Mouse (Mus musculus) cerebellum, adult 8-10 months (tissue): ENCODE results near the gene Btnl9.
A peak's percentile ranks its signal among the peaks of the same experiment; 100 is the strongest.
"Not testable (repeated sequence)": the region's sequence is repeated elsewhere in the genome, so short reads cannot be mapped to it uniquely, and the experiment has no call there.

Experiments used
- DNase-seq: peaks from one replicate; pipeline ENCODE4 v3.0.0; 2022

Gene Btnl9

GRCm38 (mm10) chr11:49186955-49187488 is at the start of gene Btnl9:
Gene Btnl9, minus strand, starts transcription at chr11:49187159.
- DNase-seq = no peak

- no peak for DNase-seq
Observed at GRCm38 (mm10) chr11:49235459-49236207, 48.7 kb upstream of the Btnl9 start.

DNA sequence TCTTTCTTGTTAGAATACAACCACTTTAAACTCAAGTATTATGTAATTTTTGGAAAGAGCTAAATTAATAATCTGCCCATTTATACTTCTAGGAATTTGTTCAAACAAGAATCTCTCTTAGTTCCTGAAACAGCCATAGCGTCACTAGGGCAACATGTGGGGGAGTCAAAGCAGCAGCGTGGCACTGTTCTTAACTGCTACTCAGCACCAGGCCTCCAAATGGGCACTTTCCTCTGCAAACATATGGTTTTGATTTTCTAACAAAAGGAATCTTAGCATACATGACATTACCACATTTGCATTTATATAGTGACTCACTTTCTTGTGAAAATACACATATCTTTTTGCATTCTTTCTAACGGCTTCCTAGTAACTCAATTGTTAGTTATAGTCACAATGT is 45.8 kb upstream of the Btnl9 start:
- no peak for DNase-seq

GRCm38 (mm10) chr11:49224455-49224854 is 37.5 kb upstream of the Btnl9 start:
- no peak for DNase-seq

DNA sequence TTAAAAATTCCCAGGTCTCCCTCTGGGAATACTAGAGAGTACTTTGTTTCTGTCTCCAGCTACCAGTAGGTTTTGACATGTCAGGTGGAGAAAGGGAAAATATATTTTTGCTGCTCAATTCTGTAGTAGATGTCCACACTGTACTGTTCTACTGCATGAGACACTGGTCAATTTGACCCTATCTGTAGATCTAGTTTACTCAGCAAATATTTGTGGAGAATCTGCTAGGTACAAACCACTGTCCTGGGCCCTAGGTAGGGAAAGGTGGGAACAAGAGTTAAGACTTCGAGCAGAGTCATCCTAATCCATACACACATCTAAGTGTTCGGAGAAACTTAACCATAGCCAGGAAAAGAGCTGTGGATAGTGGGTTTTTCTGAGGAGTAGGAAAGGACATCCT is 32.3 kb upstream of the Btnl9 start:
- DNase-seq = no peak

- DNase-seq = no peak
Observed at GRCm38 (mm10) chr11:49213505-49213904, 26.5 kb upstream of the Btnl9 start.

DNA sequence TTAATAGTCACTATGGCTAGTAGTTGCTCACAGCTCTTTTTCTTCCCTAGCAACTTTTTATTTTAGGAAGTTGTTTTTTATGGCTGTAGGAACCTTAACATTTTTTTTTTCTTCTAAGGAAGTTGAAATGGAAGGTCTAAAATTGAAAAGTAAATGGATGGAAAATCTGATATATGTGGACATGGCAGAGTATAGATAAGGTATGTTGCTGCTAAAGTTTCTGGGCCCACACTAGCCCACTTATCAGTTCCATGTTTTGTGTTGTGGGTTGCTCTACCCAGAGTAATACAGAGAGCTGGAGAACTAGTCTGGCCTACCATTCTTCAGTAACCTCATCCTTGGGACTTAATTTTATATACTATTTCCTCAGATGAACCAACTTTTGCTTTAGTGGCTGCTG is 25.6 kb upstream of the Btnl9 start:
- no peak for DNase-seq

- DNase-seq = no peak
Observed at GRCm38 (mm10) chr11:49207495-49207894, 20.5 kb upstream of the Btnl9 start.

- DNase-seq = no peak
Observed at GRCm38 (mm10) chr11:49205080-49205590, 18.2 kb upstream of the Btnl9 start.

DNA sequence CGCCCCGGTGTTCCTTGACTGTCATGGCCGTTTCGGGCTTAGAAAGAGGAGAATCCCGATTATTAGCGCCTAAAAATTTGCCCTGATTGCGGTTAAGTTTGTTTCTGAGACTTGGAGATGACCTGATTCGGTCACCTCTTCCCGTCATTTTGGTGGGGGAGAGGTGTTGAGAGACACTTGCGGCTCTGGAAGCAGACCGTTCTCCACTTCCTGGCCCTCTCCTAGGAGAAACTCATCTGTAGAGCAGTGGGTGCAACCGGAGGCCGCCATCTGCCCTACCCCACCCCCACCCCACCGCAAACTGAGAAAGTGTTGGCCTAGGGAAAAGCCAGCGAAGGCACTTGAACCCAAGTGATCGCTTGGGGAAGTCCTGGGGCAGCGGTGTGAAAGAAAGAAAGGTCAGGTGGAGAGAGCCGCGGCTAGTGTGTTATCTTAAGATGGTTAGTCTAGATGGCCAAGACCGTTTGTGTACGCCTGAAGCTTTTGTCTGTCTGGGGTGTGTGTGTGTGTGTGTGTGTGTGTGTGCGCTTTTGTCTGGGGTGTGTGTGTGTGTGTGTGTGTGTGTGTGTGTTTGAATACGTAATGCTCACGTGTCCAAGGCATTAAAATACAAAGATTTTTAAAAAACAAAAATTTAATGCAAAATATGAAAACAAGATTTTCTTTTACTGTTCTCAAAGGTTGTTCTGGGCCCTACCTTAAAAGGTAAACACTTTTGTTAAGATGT is 17.0 kb upstream of the Btnl9 start:
- peak; percentile 16 for DNase-seq

GRCm38 (mm10) chr11:49203129-49203768 is 16.3 kb upstream of the Btnl9 start, which contains the start of gene Zfp62:
Gene Zfp62, plus strand, starts transcription at chr11:49203292.
- peak; percentile 92 for DNase-seq

GRCm38 (mm10) chr11:49202523-49203061 is 15.6 kb upstream of the Btnl9 start:
- DNase-seq = no peak

DNA sequence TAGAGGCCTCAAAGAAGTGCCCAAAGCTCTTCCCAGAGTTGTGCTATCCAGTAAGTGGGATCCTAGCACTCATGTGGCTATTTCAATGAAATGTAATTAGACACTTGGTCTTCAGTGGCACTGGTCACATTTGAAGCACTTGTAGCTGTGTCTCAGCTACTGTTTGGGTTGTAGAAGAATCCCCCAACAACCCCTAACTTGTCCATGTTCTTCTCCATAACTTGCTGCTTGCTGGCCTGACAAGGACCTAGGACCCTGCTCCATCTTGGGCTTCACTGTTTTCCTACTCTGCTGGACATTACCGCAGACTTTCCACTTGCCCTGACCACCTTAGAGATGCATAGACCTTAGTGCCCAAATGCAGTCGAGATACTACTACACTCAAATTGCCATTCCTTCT is 15.1 kb upstream of the Btnl9 start:
- DNase-seq = no peak

DNA sequence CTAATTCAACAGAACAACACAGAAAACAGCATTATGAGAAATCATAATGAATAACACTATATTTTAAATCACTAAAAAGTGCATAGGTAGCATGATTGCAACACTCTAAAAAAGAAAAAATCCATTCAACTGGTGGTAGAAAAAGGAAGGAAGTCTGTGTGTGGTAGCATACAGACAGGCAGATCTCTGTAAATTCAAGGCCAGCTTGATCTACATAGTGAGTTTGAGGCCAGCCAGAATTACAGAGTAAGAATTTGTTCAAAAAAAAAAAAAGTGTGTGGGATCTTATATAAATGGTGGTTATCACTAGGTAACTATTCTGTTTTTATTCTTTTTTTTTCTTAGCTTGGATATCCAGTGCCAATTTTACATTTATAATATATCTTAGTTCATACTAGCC is 14.2 kb upstream of the Btnl9 start:
- no peak for DNase-seq

GRCm38 (mm10) chr11:49200666-49201065 is 13.7 kb upstream of the Btnl9 start:
- no peak for DNase-seq

DNA sequence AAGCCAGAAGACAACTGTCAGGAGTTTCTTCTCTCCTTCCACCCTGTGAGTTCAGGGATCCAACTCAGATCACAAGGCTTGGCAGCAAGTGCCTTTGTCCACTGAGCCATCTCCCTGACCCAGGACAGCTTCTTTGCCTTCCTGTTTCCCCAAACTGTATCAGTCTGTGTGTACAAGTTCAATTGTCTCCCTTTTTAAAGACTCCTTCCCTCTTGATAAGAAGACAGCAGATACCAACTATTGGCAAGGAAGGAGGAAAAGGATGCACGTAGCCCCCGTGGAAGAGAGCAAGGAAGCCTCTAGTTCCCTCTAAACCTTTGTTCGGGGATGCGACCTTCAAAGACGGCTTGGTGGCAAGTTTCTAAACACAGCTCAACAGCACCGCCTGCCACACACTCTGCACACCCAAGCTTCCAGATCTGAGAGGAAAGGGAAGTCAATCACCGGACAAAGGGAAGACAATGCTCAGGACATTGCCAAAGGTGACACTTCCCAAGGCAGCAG is 8.9 kb upstream of the Btnl9 start:
- no peak for DNase-seq

GRCm38 (mm10) chr11:49194771-49195170 is 7.8 kb upstream of the Btnl9 start:
- DNase-seq = not testable (repeated sequence)

- DNase-seq = no peak
Observed at GRCm38 (mm10) chr11:49191083-49191482, 4.1 kb upstream of the Btnl9 start.

DNA sequence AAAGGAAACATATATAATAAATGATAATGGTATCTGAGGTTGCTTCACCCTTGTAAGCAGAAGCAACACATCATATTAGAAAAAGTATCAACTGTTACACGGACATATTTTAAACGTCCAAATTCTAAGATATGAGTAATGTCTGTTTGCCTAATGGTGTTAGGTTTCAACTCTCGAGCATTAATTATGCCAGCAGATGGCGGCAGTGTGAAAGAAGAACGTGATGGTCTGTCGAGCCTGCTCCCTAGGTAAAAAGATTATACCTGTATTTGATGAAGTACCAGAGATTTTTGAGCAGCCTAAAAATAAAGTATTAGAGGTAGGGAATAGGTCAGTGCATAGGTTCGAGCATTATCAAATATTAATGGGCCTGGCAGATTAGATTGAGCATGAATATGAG is 2.8 kb upstream of the Btnl9 start:
- DNase-seq = peak; percentile 56

- no peak for DNase-seq
Observed at GRCm38 (mm10) chr11:49187701-49188100, 742 bp upstream of the Btnl9 start.

- no peak for DNase-seq
Observed at GRCm38 (mm10) chr11:49186452-49186851, 507 bp downstream of the Btnl9 start.

DNA sequence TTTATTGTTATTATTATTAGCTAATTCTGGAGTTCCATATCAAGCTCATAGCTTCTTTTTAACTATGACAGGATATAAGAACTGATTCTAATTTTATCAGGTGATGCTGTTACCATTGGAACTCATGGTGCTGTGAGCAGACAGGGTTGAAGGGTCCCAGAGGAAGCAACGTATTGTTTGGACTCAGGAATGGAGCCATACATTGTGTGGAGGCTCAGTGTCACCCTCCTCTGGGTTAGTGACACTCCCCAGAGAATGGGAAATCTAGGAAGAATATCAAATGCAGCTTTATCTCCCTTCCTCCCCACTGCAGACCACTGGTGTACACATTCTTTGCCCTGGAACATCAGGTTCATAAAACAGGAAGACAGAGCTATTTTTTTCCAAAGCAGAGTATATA is 3.8 kb downstream of the Btnl9 start:
- no peak for DNase-seq
